Mouse (Mus musculus) thymus, adult 2 months (tissue): ENCODE data around the gene Sfxn1.

ENCODE experiments used
- CTCF ChIP-seq: fragments of 200-500 bp; IDR thresholded peaks from 2 replicates; pipeline ENCODE4 v1.5.1; 2012; ENCODE audit warnings: mild to moderate bottlenecking, control low read depth, low read length, moderate library complexity, borderline replicate concordance; ENCODE audit not compliant: control insufficient read depth, poor library complexity, insufficient read depth; ENCODE audit errors: extremely low read depth
- POLR2A ChIP-seq: fragments of 200-500 bp; IDR thresholded peaks from 2 replicates; pipeline ENCODE4 v1.6.1; 2012; ENCODE audit warnings: mild to moderate bottlenecking, low read length, control low read depth, moderate library complexity; ENCODE audit not compliant: control insufficient read depth, poor library complexity, insufficient read depth; ENCODE audit errors: extremely low read depth

- TF ChIP-seq CTCF, result no peak
- TF ChIP-seq POLR2A, result no peak
Observed at GRCm38 (mm10) chr13:54137756-54138410, 66.2 kb downstream of the Sfxn1 start.
